Mouse (Mus musculus) erythroid progenitor cell, adult 5-6 weeks (primary cell): Measurements from ENCODE around the gene Polr2f. TPM values are rescaled to one million over a fixed set of nuclear protein-coding genes. Genes with fewer than 3 reads are reported as not detected.

Experiments
- ATAC-seq: replicated peaks from 2 replicates; pipeline ENCODE4 v1.8.0; 2016; ENCODE audit warnings: moderate number of reproducible peaks, mild to moderate bottlenecking, moderate TSS enrichment, inconsistent platforms; ENCODE audit not compliant: poor library complexity, low FRiP score, severe bottlenecking
- total RNA-seq, 2 experiments: library from RNA; stranded (forward) in 1 of 2; stranded (reverse) in 1 of 2; fragments of 150-400 nt in 1 of 2; fragments of 186-747, 209-891 nt in 1 of 2; gene quantifications; 2 replicates each; pipeline versions ENCODE4 v1.2.3 to v1.2.4; 2015 to 2017; ENCODE audit warnings: low replicate concordance in 2 of 2

Polr2f gene
- total RNA-seq, 2 experiments from 2014 or later = 17.0 to 32.7 TPM

DNA sequence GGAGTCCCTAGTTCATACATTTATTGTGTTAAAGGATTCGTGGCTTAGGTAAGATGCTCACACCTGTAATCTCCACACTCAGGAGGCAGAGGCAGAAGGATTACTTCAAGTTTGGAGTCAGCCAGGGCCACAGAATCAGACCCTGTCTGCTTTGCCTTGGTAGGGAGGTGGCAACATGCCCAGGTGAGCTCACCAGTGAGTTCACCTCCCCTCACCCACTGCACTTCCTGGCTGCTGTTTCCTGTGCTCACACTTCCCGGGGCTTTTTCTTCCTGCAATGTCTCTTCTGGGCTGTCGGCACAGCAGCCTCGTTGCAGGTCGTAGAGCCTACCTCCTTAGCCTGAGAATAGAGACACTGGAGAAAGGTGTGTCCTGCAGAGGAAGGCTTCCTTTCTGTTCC lies 25.5 kb upstream of the Polr2f start:
- ATAC-seq = no peak

DNA sequence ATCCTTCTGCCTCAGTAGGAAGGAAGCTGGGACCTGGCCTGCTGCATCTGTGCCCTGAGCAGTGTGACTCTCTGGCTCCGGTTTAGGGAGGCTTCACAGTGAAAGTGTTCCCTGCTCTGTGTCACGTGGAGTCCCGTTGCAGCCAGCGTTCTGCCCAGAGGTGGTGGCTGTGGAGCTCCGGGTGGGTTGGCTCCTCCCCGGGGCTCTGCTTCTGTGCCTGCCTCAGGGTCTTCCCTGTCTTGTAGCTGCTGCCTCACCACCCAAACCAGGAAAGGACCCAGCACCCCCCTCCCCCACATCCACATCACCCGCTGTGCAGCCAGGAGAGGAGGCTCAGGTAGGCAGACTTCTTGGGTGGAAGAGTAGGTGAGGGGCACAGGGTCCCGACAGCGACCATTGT lies 21.3 kb upstream of the Polr2f start:
- ATAC-seq = no peak

DNA sequence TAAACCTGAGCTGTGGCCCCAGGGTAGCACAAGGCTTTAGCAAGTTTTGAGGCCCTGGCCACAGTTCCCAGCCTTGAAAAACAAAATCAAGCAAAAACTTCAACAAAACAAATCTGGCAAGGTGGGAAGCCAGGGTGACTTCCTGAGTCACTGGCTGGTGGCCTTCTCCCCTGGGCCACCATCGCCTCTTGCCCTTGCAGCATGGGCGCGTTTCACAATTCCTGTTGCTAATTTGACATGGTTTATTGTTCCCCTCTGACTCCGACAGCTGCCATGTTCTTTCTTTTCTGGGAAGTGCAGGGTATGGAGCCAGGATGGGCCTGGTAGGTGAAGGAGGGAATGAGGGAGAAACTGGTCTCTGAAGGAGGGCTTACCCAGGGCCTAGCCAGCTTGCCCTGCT lies 18.7 kb upstream of the Polr2f start:
- ATAC-seq = no peak

DNA sequence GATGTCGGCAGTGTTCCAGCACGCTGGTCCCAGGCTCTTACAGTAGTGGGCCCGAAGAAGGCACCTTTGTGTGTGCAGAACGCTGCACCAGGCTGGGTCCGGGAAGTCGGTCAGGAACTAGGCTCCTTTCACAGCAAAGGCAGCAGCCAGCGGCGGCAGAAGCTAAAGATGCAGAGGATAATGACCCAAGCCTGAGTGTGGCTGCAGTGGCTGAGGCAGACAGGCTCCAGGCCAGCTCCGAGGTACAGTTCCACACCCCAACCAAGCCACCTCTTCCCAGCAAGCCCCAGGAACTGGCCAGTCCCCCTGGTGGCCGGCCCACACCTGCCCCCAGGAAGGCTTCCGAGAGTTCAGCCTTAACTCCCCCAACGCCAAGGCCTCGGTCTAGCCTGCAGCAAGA lies 18.3 kb upstream of the Polr2f start:
- ATAC-seq = no peak

DNA sequence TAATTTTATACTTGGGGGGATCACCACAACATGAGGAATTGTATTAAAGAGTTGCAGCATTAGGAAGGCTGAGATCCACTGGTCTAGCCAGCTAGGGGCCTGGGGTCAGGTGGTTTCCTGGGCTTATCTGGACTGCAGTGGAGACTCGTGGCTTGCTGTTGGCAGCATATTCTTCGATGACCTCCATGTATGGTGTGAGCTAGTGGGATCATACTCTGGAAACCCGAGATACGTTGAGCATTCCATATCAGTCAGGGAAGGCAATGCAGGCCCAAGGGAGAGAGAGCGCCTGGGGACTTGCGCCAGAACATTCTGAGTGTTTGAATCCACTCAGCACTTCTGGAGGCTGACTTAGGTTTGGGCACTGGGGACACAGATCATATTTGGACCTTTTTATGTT lies 17.1 kb upstream of the Polr2f start:
- ATAC-seq = no peak

DNA sequence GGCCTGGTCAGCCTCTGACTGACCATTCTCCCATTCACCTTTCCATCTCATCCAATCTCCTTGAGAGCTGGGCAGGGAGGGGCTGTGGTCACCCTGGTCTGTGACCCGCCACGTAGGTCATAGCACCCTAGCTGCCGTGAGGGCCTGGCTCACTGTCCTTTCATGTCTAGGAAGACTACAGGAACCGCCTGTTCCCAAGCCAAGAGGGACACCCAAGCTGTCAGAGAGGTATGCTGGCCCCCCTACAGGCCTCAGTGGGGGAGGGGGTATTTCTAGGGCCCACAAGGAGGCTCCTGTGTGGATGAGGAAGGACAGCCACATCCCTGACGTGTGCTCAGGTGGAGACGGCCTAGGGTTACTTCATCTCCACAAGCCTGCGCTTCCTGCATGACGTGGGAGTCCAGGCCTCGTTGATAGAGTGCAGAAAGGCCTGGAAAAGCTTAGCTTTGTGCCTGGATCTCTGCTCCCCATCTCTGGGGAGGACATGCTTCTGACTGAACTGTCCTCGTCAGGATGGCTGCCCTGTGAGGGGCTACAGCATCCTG lies 16.4 kb upstream of the Polr2f start:
- no peak for ATAC-seq

DNA sequence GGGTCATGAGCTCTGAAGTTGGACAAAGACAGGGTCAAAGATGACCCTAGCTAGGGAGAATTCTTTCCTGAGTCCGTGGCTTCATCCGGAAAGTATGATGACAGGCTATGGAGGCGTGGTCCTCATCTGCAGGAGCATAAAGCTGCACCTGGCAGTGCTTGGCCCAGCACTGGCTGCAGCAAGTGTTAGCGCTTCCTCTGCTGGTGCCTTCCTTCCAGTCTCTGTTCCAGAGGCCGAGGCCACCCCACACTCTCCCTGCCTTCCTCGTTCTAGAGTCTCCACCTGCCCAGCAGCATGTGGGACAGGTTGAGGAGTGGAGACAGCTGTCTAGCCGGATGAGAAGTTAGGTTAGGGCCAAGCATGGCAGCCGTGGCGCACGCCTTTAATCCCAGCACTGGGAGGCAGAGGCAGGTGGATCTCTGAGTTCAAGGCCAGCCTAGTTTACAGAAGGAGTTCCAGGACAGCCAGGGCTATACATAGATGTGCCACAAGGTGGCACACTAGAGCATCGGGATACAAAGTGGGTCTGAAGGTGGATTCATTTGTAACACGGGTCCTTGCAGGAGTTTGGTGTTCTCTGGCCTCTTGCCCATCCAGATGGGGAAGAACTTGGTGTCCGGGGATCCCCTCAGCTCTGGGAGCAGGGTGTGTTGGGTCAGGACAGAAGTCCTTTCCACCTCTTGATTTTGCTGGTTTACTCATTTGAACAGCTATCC lies 14.4 kb upstream of the Polr2f start:
- 0 out of 2 replicates have a peak, but pooled peaks have one; percentile 33 for ATAC-seq

DNA sequence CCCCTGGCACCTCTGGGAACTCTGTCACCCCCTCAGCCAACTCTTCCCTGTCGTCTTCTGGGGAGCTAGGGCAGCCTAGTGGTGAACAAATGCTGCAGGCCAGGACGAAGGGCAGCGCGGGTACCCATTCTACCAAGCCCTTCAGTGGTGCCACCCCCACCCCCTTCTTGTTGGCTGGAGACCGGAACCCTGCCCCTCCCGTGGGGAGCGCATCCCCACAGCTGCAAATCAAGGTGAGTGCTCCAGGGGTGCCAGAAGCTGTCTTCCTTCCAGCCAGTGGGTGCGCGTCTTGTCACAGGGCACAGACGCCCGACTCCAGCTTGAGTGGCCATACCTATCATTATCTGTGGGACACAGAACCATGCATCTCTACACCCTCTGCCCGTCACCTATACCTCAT lies 13.7 kb upstream of the Polr2f start:
- no peak for ATAC-seq

DNA sequence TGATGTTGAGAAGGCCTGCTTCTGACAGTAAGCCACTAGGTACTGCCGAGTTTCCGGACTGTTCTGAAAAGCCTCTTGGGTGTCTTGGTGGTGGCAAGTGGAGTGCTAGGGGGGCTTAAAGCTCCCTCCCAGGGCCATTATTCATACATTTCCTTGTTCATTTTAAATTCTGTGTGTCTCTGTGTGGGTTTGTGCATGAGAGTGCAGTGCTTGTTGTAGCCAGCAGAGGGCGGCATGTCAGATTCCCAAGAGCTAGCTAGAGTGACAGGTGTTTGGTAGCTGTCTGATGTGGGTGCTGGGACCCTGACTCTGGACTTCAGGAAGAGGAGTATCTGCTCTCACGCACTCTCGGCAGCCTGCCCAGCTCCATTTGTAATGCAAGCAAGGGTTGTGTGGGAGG lies 12.6 kb upstream of the Polr2f start:
- no peak for ATAC-seq

DNA sequence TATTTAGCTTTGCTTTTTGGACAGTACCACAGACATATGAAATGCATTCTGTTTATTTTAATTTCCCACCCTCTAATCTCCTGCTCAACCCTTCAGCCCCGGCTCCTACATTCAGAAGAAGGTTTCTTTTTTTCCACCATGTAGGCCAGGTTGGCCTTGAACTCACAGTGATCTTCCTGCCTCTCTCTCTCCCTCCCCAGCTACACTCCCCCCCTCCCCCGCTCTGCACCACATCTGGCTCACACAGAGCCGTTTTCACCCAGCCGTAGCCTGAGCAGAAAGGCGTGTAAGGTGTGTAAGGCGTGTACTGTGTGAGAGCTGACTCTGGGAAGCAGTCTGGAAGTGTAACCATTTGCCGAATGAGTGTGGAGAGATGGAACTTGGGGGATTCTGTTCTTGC lies 11.5 kb upstream of the Polr2f start:
- ATAC-seq = no peak

DNA sequence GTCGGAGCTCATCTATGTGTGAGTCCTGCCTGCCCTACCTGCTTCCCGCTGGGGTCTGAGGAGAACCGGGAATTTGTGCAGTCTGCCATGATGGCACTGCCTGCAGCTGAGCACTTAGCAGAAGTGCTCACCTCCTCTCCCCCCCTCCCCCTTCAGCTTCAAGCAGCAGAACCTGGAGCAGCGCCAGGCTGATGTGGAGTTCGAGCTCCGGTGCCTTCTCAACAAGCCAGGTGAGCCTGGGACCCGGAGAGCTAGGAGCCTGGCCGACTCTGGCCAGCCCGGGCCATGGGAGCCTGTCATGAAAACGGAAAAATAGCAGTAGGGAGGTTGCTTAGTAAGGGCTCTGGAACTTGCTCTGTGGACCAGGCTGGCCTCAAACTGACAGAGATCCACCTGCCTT lies 10.0 kb upstream of the Polr2f start:
- no peak for ATAC-seq

DNA sequence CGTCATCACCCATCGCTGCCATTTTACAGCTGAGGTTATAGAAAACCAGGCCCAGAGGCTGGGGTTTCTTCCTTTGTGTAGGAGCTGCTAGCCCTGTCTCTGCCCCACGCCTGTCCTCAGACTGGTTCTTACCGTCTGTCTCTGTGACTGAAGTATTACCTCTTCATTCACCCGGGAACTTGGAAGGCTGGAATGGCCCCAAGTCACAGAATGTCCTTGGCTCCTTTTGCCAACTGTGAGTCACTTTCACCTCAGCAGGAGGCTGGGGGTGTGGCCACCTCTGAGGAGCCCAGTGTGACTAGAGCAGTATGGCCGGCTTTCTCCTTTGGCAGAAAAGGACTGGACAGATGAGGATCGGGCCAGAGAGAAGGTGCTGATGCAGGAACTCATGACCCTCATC lies 9.4 kb upstream of the Polr2f start:
- ATAC-seq = no peak

DNA sequence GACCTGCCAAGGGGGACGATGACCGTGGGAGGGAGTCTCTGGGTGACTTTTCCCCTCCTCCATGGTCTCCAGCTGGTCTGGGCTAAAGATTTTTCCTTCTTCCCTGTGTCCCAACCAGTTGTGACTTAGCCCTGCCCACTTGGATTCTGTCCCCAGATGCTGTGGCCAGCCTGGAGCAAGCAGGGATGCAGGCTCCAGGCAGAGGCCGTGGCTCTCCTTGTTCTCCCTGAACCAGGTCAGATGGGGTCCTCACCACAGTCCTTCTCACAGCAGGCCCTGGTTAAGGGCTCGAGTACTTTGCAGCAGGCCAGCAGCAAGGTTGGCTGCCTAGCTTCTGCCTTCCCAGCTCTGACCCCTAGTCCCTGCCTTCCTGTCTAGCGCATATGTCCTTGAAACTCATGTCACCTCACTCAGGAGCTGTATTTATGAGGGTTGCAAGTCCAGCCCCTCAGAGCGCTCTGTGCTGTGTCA lies 7.6 kb upstream of the Polr2f start:
- no peak for ATAC-seq

DNA sequence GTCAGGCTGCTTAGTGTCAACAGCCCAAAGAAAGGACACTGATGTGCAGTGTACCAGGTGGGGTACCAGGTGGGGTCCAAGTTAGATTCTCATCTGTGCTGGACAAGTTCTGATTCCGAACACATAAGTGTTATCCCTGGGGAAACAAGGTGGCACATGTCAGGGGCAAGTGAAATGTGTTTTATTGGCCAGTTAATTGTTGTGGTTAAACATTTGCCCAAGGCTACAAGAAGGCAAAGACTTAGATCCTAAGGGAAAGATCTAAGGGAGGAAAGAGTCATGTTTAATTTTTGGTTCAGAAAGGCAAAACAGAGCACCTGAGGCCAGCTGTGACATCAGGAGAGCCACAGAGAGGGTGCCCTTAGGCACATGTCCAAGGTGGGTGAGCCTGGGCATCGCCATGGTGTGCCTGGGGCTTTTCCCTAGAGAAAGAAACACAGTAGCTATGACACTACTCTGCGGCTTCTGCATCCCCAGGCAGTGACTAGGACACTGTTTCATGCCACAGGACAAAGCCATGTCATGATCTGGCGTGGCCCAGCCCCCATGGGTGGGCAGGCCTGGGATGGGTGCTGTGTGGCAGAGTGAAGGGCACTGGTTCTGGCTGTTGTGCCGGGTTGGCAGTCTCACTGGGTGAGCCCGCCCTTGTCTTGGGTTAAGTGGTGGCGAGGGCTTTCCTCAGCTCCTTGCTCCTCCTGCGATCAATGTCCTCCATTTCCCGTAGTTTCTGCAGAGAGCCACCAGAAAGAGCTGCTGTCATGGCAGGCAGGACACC lies 6.1 kb upstream of the Polr2f start:
- no peak for ATAC-seq

DNA sequence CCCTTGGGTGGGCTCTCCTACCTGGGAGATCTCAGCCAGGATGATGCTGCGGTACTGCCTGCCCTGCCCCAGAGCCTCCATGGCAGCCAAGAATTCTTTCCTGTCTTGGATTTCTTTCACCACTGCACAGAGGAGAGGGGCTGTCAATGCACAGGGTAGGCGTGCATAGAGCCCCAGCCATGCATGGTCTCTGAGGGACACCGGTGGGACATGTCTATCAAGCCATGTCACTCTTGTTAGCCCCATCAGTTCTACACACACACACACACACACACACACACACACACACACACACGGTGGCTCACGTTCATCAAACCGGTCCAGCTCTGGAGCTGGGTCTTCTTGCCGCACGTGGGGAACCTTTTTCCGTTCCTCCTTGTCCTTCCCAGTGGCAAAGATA lies 5.5 kb upstream of the Polr2f start:
- ATAC-seq = no peak

DNA sequence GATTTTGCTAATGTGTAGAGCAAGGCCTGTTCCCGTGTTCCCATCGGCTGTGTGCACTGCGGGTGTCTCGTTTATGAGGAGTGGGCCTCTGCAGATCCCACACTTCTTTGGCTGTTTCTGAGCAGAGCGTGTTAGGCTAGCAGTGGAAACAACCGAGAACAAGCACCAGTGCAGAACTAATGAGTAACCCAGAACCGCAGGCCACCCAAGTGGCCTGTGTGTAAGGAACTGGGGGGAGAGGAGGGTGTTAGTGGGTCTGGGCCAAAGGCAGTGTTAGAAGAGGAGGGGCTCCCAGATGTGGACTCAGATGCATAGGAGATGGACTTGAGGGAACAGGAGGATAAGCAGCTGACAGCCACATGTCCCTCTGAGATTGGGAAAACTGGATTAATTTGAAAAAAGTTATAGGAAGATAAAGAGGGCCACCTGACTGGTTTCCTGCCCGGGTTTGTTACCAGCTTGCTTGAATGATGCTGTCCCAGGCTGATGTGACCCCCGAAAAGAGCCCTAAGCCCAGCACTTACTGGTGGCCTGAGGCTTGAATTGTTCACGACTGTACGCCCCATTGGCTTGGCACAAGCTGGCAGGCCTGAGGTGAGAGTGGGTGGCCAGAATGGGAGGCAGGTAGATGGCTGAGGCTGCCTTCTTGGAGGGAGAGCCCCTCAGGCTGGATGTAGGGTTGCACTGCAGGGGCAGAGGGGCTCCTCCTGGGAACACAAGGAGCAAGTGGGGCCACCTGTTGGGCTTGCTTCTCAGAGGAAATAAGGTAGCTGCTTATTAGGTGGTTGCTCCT lies 4.8 kb upstream of the Polr2f start:
- no peak for ATAC-seq

DNA sequence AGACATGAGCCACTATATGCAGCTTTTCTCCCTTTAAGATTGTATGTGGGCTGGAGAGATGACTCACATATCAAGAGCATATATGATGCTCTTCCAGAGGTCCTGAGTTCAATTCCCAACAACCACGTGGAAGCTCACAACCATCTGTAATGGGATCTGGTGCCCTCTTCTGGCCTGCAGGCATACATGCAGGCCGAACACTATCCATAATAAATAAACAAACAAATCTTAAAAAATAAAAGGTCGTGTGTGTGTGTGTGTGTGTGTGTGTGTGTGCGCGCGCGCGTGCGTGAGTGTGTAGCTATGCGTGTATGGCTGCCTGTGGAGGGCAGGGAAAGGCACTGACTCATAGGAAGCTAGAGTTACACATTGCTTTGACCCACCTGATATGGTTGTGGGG lies 1.2 kb upstream of the Polr2f start:
- no peak for ATAC-seq

DNA sequence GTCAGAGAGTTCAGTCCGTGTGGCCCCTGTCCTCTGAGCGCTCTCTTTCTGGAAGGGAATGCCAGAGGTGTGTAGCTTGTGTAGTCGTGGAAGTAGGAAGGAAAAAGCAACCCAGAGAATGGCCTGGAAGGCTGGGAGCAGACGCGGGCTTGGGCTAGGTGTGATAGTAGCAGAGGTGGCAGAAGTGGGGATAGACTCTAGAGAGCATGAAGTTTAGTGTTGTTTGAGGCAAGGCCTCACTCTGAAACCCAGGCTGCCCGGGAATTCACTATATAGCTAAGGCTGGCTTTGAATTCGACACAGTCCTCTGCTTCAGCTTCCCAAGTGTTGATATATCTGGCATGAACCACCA lies 733 bp downstream of the Polr2f start:
- ATAC-seq = peak; percentile 46; the same call in 1 of the 2 replicates

DNA sequence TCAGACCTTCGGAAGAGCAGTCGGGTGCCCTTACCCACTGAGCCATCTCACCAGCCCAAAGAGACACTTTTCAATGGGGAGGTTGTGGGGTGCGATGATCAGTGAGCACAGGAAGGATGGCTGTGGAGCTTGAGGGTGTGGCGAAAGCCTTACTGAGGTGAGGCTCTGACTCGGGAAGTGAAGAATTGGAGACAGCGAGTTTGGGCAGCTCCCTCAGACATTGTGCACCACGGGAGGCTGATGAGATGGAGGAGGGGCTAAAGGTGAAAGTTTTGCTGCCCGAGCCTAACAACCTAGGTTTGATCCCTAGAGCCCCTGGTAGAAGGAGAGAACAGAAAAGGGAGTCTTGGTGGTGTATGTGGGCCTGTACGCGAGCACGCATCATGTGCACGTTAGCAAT lies 2.5 kb downstream of the Polr2f start:
- no peak for ATAC-seq

DNA sequence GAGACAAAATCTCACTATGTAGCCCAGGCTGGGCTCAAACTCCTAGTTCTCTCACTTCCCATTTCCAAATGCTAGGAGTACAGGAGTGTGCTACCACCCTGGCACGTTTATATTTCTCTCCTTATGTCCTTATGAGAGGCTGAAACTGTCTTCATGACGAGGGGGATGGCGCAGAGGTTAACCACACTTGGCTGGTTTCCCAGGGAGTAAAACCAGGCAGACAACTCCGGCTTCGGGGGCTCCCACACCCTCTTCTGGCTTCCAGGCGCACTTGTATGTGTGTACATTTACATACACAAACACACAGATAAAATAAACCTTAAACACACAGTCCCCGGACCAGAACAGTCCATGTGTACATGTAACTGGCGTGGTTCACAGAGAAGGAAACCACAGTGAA lies 3.2 kb downstream of the Polr2f start:
- ATAC-seq = no peak

DNA sequence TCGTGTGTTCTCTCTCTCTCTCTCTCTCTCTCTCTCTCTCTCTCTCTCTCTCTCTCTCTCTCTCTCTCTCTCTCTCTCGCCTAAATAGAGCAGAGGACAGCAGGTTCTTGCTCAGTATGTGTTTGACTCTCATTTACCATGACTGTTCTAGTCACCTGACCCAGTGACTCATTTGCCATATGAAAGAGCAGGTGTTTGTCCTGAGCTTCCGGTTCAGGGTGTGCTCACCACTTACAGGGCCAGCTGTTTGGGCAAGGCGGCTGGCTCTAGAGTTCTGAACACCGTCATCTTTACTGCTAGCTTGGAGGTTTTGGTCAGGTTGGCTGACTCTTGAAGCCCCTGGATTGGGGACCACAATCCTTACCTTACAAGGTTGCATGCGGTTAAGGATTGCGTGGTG lies 4.7 kb downstream of the Polr2f start:
- ATAC-seq = no peak
